Mouse (Mus musculus) lung, postnatal 25 days (tissue): Measurements from ENCODE around the gene Gm49359.
"Not testable (repeated sequence)": the region's sequence is repeated elsewhere in the genome, so short reads cannot be mapped to it uniquely, and the experiment has no call there.

Source experiments
- DNase-seq: peaks from one replicate; pipeline ENCODE4 v3.0.0; 2022; ENCODE audit warnings: low spot score

Gene Gm49359

GRCm38 (mm10) chr13:62466424-62467334, at the start of gene Gm49359:
Gene Gm49359 (minus strand): TSS chr13:62466832.
- peak; percentile 94 for DNase-seq

- not testable (repeated sequence) for DNase-seq
Observed at GRCm38 (mm10) chr13:62510641-62511420, 44.2 kb upstream of the Gm49359 start.

GRCm38 (mm10) chr13:62472661-62473060, 6.0 kb upstream of the Gm49359 start:
- DNase-seq: peak; percentile 19

GRCm38 (mm10) chr13:62469947-62470346, 3.3 kb upstream of the Gm49359 start:
- DNase-seq: peak; percentile 21
